Mouse (Mus musculus) MEL (cell line): ENCODE results near the gene N4bp1. TPM values are rescaled to one million over a fixed set of nuclear protein-coding genes. Genes with fewer than 3 reads are reported as not detected.

Experiments
- DNase-seq: peaks from one replicate; pipeline ENCODE4 v3.0.0; 2011; ENCODE audit warnings: low read depth, low spot score
- H3K27ac ChIP-seq: 2 replicates; pipeline ENCODE4 v1.5.1; 2012; ENCODE audit warnings: low read depth, mild to moderate bottlenecking, control low read depth, low read length, moderate library complexity; ENCODE audit not compliant: control insufficient read depth
- H3K27me3 ChIP-seq, 2 experiments: fragments of 150-350 bp in 1 of 2; sonication (generic) in 1 of 2; 2 replicates each; pipeline ENCODE4 v1.6.1; 2012; ENCODE audit warnings: low read length in 2 of 2, mild to moderate bottlenecking in 2 of 2, improper control_type of control experiment in 1 of 2, moderate library complexity in 1 of 2; ENCODE audit not compliant: insufficient read depth in 2 of 2, control insufficient read depth in 1 of 2
- H3K36me3 ChIP-seq, 2 experiments: 2 replicates each; pipeline ENCODE4 v1.6.1; 2012 to 2014; ENCODE audit warnings: low read length in 2 of 2, improper control_type of control experiment in 1 of 2, inconsistent platforms in 1 of 2, mild to moderate bottlenecking in 1 of 2; ENCODE audit not compliant: insufficient read depth in 2 of 2, control insufficient read depth in 1 of 2
- H3K4me1 ChIP-seq, 2 experiments: fragments of 150-350 bp in 1 of 2; sonication (generic) in 1 of 2; 2 replicates each; pipeline ENCODE4 v1.6.1; 2012; ENCODE audit warnings: low read length in 2 of 2, improper control_type of control experiment in 1 of 2, mild to moderate bottlenecking in 1 of 2; ENCODE audit not compliant: insufficient read depth in 2 of 2, control insufficient read depth in 1 of 2
- H3K4me3 ChIP-seq, 2 experiments: fragments of 150-350 bp in 1 of 2; sonication (generic) in 1 of 2; 2 replicates each; pipeline ENCODE4 v1.5.1; 2012; ENCODE audit warnings: low read depth in 2 of 2, low read length in 2 of 2, mild to moderate bottlenecking in 2 of 2, moderate library complexity in 2 of 2, control low read depth in 1 of 2, improper control_type of control experiment in 1 of 2; ENCODE audit not compliant: control insufficient read depth in 1 of 2, insufficient read depth in 1 of 2
- H3K79me2 ChIP-seq: 2 replicates; pipeline ENCODE4 v1.6.1; 2012; ENCODE audit warnings: mild to moderate bottlenecking, low read length, moderate library complexity; ENCODE audit not compliant: control insufficient read depth, poor library complexity, insufficient read depth
- H3K9ac ChIP-seq: 2 replicates; pipeline ENCODE4 v1.6.1; 2012; ENCODE audit warnings: low read depth, mild to moderate bottlenecking, control low read depth, low read length, moderate library complexity; ENCODE audit not compliant: control insufficient read depth, poor library complexity, severe bottlenecking
- H3K9me3 ChIP-seq: fragments of 150-350 bp; sonication (generic); replicated peaks from 2 replicates; pipeline ENCODE4 v1.6.1; 2012; ENCODE audit warnings: mild to moderate bottlenecking, low read length, improper control_type of control experiment, moderate library complexity; ENCODE audit not compliant: insufficient read depth
- CTCF ChIP-seq, 3 experiments: IDR thresholded peaks in 2 of 3; conservative IDR thresholded peaks in 1 of 3; 2 replicates each; pipeline ENCODE4 v1.5.1; 2011 to 2012; ENCODE audit warnings: low read length in 3 of 3, low read depth in 2 of 3, mild to moderate bottlenecking in 2 of 3, improper control_type of control experiment in 1 of 3, inconsistent platforms in 1 of 3, mixed read lengths in 1 of 3, moderate library complexity in 1 of 3; ENCODE audit not compliant: control insufficient read depth in 1 of 3, insufficient read depth in 1 of 3, poor library complexity in 1 of 3, severe bottlenecking in 1 of 3
- EP300 ChIP-seq, 2 experiments: IDR thresholded peaks; 2 replicates each; pipeline ENCODE4 v1.6.1; 2011; ENCODE audit warnings: improper control_type of control experiment in 2 of 2, low read length in 2 of 2, low read depth in 1 of 2, mild to moderate bottlenecking in 1 of 2
- ETS1 ChIP-seq: IDR thresholded peaks from 2 replicates; pipeline ENCODE4 v1.6.1; 2012; ENCODE audit warnings: low read depth, mild to moderate bottlenecking, inconsistent platforms, low read length, improper control_type of control experiment, moderate library complexity
- GATA1 ChIP-seq: IDR thresholded peaks from 2 replicates; pipeline ENCODE4 v1.6.1; 2011; ENCODE audit warnings: low read depth, low read length, improper control_type of control experiment
- MXI1 ChIP-seq: IDR thresholded peaks from 2 replicates; pipeline ENCODE4 v1.6.1; 2011; ENCODE audit warnings: mild to moderate bottlenecking, low read depth, low read length, improper control_type of control experiment
- MYB ChIP-seq: IDR thresholded peaks from 2 replicates; pipeline ENCODE4 v1.6.1; 2011; ENCODE audit warnings: mild to moderate bottlenecking, low read depth, low read length, improper control_type of control experiment
- NRF1 ChIP-seq: IDR thresholded peaks from 2 replicates; pipeline ENCODE4 v1.6.1; 2014; ENCODE audit warnings: low read depth, mild to moderate bottlenecking, inconsistent platforms, low read length, improper control_type of control experiment, moderate library complexity; ENCODE audit not compliant: poor library complexity, insufficient read depth, severe bottlenecking
- POLR2A ChIP-seq, 2 experiments: IDR thresholded peaks; 2 replicates each; pipeline ENCODE4 v1.6.1; 2011 to 2012; ENCODE audit warnings: low read length in 2 of 2, mild to moderate bottlenecking in 2 of 2, control low read depth in 1 of 2, improper control_type of control experiment in 1 of 2, low read depth in 1 of 2, moderate library complexity in 1 of 2; ENCODE audit not compliant: control insufficient read depth in 1 of 2, insufficient read depth in 1 of 2, poor library complexity in 1 of 2
- POLR2AphosphoS5 ChIP-seq: IDR thresholded peaks from 2 replicates; pipeline ENCODE4 v1.6.1; 2012; ENCODE audit warnings: low read depth, borderline replicate concordance, mild to moderate bottlenecking, inconsistent platforms, low read length, moderate library complexity, mixed read lengths
- RAD21 ChIP-seq: IDR thresholded peaks from 2 replicates; pipeline ENCODE4 v1.6.1; 2011; ENCODE audit warnings: mild to moderate bottlenecking, low read depth, low read length, improper control_type of control experiment
- RCOR1 ChIP-seq: IDR thresholded peaks from 2 replicates; pipeline ENCODE4 v1.6.1; 2012; ENCODE audit warnings: low read depth, mild to moderate bottlenecking, inconsistent platforms, low read length, improper control_type of control experiment
- SIN3A ChIP-seq: IDR thresholded peaks from 2 replicates; pipeline ENCODE4 v1.6.1; 2012; ENCODE audit warnings: low read length, improper control_type of control experiment, inconsistent platforms
- SMC3 ChIP-seq: IDR thresholded peaks from 2 replicates; pipeline ENCODE4 v1.6.1; 2011; ENCODE audit warnings: low read depth, low read length, improper control_type of control experiment
- TCF12 ChIP-seq: IDR thresholded peaks from 2 replicates; pipeline ENCODE4 v1.6.1; 2014; ENCODE audit warnings: low read depth, mild to moderate bottlenecking, inconsistent platforms, low read length, improper control_type of control experiment, moderate library complexity
- USF2 ChIP-seq, 2 experiments: IDR thresholded peaks; 2 replicates each; pipeline ENCODE4 v1.6.1; 2011 to 2012; ENCODE audit warnings: improper control_type of control experiment in 2 of 2, low read length in 2 of 2, borderline replicate concordance in 1 of 2, inconsistent platforms in 1 of 2, low read depth in 1 of 2, mild to moderate bottlenecking in 1 of 2; ENCODE audit not compliant: insufficient read depth in 1 of 2
- ZKSCAN1 ChIP-seq: IDR thresholded peaks from 2 replicates; pipeline ENCODE4 v1.6.1; 2012; ENCODE audit warnings: low read depth, mild to moderate bottlenecking, inconsistent platforms, low read length, improper control_type of control experiment, moderate library complexity
- ZMIZ1 ChIP-seq: IDR thresholded peaks from 2 replicates; pipeline ENCODE4 v1.6.1; 2012; ENCODE audit warnings: low read depth, mild to moderate bottlenecking, inconsistent platforms, low read length, improper control_type of control experiment, moderate library complexity
- polyA plus RNA-seq, 2 experiments: library from polyadenylated mRNA; stranded (reverse) in 1 of 2; unstranded in 1 of 2; fragments of >175 nt in 1 of 2; fragments of >200 nt in 1 of 2; gene quantifications; 2 replicates each; pipeline versions ENCODE4 v1.2.1 to v1.2.4; 2012; ENCODE audit warnings: low replicate concordance in 2 of 2, low read depth in 1 of 2; ENCODE audit not compliant: insufficient read length in 2 of 2, insufficient read depth in 1 of 2, missing spikeins in 1 of 2
- total RNA-seq: library from RNA; depleted of rRNA; stranded (reverse); fragments of 300-350 nt; gene quantifications from 2 replicates; pipeline ENCODE4 v1.2.3, GENCODE M21; 2012

The N4bp1 gene
- total and polyA plus RNA-seq, 3 experiments, result 13.4 to 24.0 TPM; not detected in 1

GRCm38 (mm10) chr8:86933898-86934297 is 48.8 kb upstream of the N4bp1 start:
- TF ChIP-seq CTCF (IDR thresholded peaks at IDR 0.05 in 2 of 3, conservative IDR thresholded peaks at IDR 0.05 in 1 of 3; ENCODE audit: control insufficient read depth in 1 of 3, insufficient read depth in 1 of 3, low read depth in 2 of 3, low read length in 3 of 3, poor library complexity in 1 of 3, severe bottlenecking in 1 of 3), result peak; percentile 25 to 51 (median 49); a peak in 5 of 6 replicates
- no peak for TF ChIP-seq USF2 (IDR thresholded peaks at IDR 0.05; ENCODE audit: borderline replicate concordance in 1 of 2, insufficient read depth in 1 of 2, low read depth in 1 of 2, low read length in 2 of 2)
- TF ChIP-seq RAD21, result peak; percentile 52
- no peak for TF ChIP-seq ZMIZ1
- TF ChIP-seq ZKSCAN1, result no peak
- peak; percentile 22 for TF ChIP-seq SMC3
- no peak for TF ChIP-seq MXI1
- TF ChIP-seq POLR2A (IDR thresholded peaks at IDR 0.05; ENCODE audit: control insufficient read depth in 1 of 2, insufficient read depth in 1 of 2, low read depth in 1 of 2, low read length in 2 of 2, poor library complexity in 1 of 2), result no peak
- Histone ChIP-seq H3K4me3 (peak overlapping the region in 1 of 2 experiments; percentile 26; a peak in 1 of 4 replicates), H3K27ac (no peak overlapping the region), H3K79me2 (no peaks in the 10 kb centered on the region), H3K36me3 (no peaks in the 10 kb centered on the region), H3K4me1 (no peaks in the 10 kb centered on the region), H3K9me3 (no peaks in the 10 kb centered on the region), H3K27me3 (no peaks in the 10 kb centered on the region; a peak in 1 of 4 replicates), H3K9ac (no peak overlapping the region)
- no peak for DNase-seq

GRCm38 (mm10) chr8:86926237-86926636 is 41.2 kb upstream of the N4bp1 start:
- no peaks in the 10 kb centered on the region for H3K27me3 ChIP-seq
- no peak for DNase-seq
- H3K36me3 ChIP-seq, result no peaks in the 10 kb centered on the region
- no peak for TF ChIP-seq RCOR1
- peak; percentile 16 to 42 (median 26); a peak in 4 of 6 replicates for TF ChIP-seq CTCF (IDR thresholded peaks at IDR 0.05 in 2 of 3, conservative IDR thresholded peaks at IDR 0.05 in 1 of 3; ENCODE audit: control insufficient read depth in 1 of 3, insufficient read depth in 1 of 3, low read depth in 2 of 3, low read length in 3 of 3, poor library complexity in 1 of 3, severe bottlenecking in 1 of 3)
- TF ChIP-seq SIN3A, result no peak
- H3K4me3 ChIP-seq, result no peak overlapping the region
- no peaks in the 10 kb centered on the region for H3K79me2 ChIP-seq
- no peaks in the 10 kb centered on the region for H3K4me1 ChIP-seq
- H3K27ac ChIP-seq, result no peak overlapping the region
- H3K9me3 ChIP-seq, result no peaks in the 10 kb centered on the region
- no peak overlapping the region for H3K9ac ChIP-seq

- H3K9ac ChIP-seq, result no peak overlapping the region
- no peaks in the 10 kb centered on the region for H3K9me3 ChIP-seq
- H3K36me3 ChIP-seq, result peaks cover 0 to 6% of the 10 kb centered on the region in 2 experiments; a peak in 2 of 4 replicates
- TF ChIP-seq GATA1, result no peak
- TF ChIP-seq POLR2AphosphoS5, result no peak
- TF ChIP-seq ETS1, result 0 out of 2 replicates have a peak, but pooled peaks have one; percentile 17
- no peak for TF ChIP-seq TCF12
- TF ChIP-seq RCOR1, result no peak
- TF ChIP-seq CTCF (IDR thresholded peaks at IDR 0.05 in 2 of 3, conservative IDR thresholded peaks at IDR 0.05 in 1 of 3; ENCODE audit: control insufficient read depth in 1 of 3, insufficient read depth in 1 of 3, low read depth in 2 of 3, low read length in 3 of 3, poor library complexity in 1 of 3, severe bottlenecking in 1 of 3), result no peak
- TF ChIP-seq MYB, result peak; percentile 62; the same call in 1 of the 2 replicates
- TF ChIP-seq EP300 (IDR thresholded peaks at IDR 0.05; ENCODE audit: low read depth in 1 of 2, low read length in 2 of 2), result peak in 1 of 2 experiments; percentile 43; a peak in 3 of 4 replicates
- TF ChIP-seq NRF1, result no peak
- no peak overlapping the region for H3K27ac ChIP-seq
- H3K4me3 ChIP-seq, result no peak overlapping the region
- H3K79me2 ChIP-seq, result no peaks in the 10 kb centered on the region
- H3K27me3 ChIP-seq, result no peaks in the 10 kb centered on the region
- DNase-seq, result peak; percentile 35
- 0 out of 4 replicates have a peak, but pooled peaks cover 0 to 6% of the 10 kb centered on the region in 2 experiments for H3K4me1 ChIP-seq
Measured at GRCm38 (mm10) chr8:86923219-86923835, 38.3 kb upstream of the N4bp1 start.
